Mouse (Mus musculus) cerebellum, adult 11-12 months (tissue): ENCODE data around the gene Kif22.
"Not testable (repeated sequence)": the region's sequence is repeated elsewhere in the genome, so short reads cannot be mapped to it uniquely, and the experiment has no call there.

Experiments used
- DNase-seq: peaks from one replicate; pipeline ENCODE4 v3.0.0; 2022

Gene Kif22

GRCm38 (mm10) chr7:127041851-127042672 is at the start of gene Kif22:
Kif22 (minus strand) TSS chr7:127042471.
- DNase-seq = peak; percentile 83

- no peak for DNase-seq
These were observed 49.0 kb upstream of the Kif22 start, which contains the start of gene AI467606 for GRCm38 (mm10) chr7:127091114-127091896. AI467606 (plus strand) TSS chr7:127091359.

DNA sequence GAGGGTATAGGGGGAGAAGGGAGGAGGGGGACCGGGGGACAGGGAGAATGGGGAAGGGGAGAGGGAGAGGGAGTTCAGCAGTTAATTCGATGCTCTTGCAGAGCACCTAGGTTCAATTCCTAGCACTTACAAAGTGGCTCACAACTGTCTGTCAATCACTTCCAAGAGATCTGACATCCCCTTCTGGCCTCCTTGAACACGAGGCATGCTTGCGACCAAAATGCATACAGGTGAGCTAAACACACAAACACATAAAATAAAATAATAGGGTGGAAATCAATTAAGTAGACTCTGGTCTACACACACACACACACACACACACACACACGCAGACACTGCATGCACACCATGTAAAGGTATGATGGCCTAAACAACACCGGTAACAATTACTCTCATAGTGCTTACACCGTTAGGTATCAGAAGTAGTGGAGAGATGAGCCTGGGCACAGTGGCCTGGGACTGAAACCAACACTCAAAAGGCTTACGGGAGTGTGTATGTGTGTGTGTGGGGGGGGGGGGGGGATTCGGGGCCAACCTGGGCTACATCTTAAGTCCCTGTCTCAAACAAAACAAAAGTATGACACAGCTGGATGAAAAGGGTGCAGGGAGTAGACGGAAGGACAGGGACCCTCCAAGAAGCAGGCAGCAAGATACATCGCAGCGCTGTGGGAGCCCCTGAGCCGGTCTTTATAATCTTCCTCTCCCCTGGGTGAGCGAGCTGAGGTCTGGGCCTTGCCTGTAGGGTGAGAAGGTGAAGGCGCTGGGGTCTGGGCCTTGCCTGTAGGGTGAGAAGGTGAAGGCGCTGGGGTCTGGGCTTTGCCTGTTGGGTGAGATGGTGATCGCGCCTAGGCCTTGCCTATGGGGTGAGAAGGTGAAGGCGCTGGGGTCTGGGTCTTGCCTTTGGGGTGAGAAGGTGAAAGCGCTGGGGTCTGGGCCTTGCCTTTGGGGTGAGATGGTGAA is 48.2 kb upstream of the Kif22 start:
- no peak for DNase-seq

DNA sequence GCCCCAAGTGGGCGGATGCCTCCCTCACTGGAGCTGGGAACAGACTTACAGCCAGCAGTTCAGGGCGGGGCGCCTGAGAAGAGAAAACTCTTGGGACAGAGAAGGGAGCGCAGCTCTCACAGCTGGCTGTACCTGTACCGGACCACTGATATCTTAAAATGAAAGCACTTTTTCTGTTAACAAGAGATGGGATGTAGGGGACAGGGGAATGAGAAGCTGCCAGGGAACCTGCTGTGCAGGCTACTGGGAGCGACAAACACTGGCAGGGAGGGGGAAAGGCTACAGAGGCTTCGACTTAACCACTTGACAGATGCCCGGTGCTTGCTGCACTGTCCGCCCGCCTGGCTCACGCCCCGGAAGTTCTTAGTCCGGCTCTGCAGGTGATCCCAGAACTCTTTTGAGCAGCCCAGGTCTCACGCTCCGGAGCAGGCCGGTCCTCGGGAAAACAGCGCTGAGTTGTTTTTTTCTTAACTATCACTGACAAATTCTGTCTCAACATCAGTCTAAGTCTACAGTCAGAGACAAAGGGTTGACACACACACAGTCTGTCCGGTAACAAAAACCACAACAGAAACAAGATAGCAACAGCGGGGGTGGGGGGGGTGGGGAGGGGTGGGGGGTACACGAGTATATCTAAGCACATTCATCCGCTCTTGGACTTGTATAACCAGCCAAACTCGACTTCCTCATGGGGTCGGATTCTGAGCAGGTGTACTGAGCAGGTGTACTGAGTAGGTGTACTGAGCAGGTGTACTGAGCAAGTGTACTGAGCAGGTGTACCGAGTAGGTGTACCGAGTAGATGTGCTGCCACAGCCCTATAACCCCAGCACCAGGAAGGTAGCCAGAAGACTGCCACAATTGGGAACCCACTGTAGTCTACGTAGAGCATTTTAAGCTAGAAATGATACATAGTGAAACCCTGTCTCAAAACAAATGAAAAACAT is 46.9 kb upstream of the Kif22 start:
- no peak for DNase-seq

DNA sequence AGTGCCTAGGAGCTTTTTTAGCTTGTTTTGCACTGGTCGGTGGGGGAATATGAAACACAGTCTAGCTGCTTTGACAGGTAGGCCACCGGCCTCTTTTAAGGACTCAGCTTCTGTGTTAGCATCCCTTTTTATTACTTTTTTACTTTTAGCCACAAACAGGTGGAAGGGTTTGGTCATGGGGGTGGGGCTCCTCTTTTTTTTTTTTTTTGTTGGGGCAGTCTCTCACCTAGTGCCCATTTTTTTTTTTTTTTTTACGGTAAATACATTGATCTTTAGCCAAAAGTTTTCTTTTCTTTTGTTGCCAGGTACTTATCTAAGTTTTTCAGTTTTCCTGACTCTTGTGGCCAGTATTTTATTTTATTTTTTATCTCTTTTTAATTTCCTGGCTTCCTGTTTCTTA is 45.8 kb upstream of the Kif22 start:
- DNase-seq = no peak

DNA sequence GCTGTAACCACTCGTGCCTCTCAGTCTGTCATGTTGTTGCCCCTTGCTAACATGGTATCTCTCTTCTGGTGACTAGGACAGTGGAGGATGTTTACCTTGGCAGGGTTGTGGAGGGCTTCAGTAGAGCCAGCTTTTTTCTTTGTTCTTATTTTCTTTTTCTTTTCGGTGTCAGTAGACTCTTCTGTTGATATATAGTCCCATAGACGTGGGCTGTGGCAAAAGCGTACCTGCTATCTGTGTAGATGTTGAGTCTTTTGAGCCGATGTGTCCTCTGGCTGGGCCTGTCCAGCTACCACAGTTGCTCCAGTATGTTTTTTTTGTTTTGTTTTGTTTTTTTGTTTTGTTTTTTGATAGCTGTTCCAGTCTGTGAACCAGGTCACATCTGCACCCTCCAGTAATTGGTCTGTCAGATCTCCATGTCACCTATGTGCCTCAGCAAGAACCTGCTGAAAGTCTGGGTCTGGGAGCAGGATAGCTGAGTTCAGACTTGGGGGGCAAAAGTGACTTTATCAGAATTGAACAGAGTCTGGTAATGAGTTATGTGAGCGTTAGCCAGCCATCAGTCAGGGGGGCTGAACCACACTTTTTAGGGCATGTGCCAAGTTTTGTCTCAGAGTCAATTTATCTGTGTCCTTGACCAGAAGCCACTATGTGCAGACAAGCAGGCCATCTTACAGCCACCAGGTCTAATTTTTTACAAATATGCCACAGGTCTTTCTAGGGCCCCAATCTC is 45.2 kb upstream of the Kif22 start, which contains the start of gene Zg16:
Gene Zg16 (minus strand): TSS at position 51 of the 733 bp plus-strand sequence.
- DNase-seq = not testable (repeated sequence)

DNA sequence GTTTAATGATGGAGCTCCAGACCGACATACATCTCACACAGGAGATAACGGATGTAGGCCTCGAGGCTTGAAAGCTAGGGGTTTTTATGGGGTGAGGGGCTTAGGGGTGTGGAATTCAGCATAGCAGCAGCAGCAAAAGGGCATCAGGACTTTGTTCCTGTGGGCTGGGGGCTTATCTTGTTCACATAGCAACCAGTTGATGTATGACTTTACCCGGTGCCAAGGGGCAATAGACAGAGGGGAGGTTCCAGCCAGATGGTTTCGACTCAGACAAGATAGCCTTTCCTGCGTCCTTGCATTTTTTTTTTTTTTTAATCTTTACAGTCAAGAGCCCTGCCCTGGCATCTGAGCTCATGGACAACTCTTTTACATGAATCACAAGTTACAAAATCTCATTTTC is 43.5 kb upstream of the Kif22 start:
- not testable (repeated sequence) for DNase-seq

DNA sequence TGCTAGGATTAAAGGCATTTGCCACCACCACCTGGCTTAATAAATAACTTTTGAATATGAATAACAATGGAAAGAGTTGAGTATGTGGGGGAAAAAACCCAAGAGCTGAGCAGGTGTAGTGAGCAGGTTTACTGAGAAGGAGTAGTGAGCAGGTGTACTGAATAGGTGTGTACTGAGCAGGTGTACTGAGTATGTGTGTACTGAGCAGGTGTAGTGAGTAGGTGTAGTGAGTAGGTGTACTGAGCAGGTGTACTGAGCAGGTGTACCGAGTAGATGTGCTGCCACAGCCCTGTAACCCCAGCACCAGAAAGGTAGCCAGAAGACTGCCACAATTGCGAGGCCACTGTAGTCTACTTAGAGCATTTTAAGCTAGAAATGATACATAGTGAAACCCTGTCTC is 42.5 kb upstream of the Kif22 start:
- no peak for DNase-seq

DNA sequence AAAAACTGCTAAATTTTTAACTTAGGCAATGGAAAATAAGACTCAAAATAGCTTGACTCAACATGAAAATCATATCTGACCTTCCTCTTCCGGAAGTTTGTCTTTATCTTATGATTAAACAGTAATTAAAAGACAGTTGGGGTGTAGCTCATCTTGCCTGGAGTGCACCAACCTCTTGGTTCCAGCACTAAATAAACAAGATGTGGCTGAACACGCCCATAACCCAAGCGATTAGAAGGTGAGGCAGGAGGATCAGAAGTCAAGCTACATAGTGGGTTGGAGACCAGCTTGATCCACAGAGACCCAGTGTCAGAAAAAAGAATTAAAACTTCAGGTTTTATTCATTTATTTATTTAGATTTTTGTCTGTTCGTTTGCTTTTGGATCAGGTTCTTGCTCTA is 41.4 kb upstream of the Kif22 start:
- DNase-seq = no peak

- DNase-seq = no peak
These were observed 40.7 kb upstream of the Kif22 start for GRCm38 (mm10) chr7:127082995-127083394.

GRCm38 (mm10) chr7:127082271-127082670 is 40.0 kb upstream of the Kif22 start:
- DNase-seq = no peak

- DNase-seq = no peak
These were observed 37.8 kb upstream of the Kif22 start for GRCm38 (mm10) chr7:127080045-127080444.

GRCm38 (mm10) chr7:127077692-127078091 is 35.4 kb upstream of the Kif22 start:
- no peak for DNase-seq

GRCm38 (mm10) chr7:127076188-127076587 is 33.9 kb upstream of the Kif22 start:
- DNase-seq = no peak

DNA sequence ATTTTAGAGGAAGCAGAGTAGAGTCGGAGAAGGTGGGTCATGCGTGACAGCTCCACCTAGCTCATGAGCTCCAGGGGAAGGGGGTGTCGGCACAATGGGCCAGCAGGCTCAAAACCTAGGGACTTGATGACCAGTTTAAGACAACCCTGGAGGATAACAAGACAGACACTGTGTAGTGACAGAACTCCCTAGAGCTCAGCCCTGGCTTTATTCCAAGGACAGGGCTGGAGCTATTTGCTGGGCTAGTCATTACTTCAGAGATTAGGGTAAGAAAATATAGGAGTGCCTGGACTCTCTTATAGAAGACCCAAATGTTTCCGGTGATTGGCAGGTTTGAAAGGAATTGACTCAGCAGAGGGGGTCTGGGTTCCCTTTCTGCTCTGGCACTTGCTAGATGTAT is 30.9 kb upstream of the Kif22 start:
- no peak for DNase-seq

DNA sequence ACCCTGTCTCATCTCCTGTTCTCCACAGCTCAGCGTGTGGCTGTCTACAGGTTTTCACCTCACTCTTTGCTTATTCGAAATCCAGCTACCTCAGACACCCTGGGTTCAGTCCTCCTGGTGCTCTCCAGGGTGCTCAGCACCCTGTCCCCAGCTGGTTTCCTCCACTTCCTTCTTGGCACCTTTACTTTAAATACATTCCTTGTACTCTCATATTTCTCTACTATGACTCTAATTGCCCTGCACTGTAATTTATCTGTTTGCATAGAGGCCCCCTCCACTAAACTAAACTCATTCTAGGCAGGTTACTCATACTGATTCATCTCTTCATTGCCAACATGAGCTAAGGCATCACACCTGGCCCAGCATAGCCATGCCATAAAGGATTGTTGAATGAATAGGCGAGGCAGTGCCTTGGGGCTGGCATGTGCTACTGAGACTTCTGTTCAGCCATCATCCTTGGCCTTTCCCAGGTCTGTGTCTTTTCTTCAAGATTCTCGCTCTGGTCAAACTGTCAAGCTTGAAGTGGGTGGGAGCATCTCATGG is 28.7 kb upstream of the Kif22 start:
- no peak for DNase-seq

GRCm38 (mm10) chr7:127066317-127066716 is 24.0 kb upstream of the Kif22 start:
- DNase-seq = no peak

GRCm38 (mm10) chr7:127065538-127065937 is 23.3 kb upstream of the Kif22 start:
- DNase-seq = no peak

- DNase-seq = no peak
These were observed 12.8 kb upstream of the Kif22 start for GRCm38 (mm10) chr7:127055026-127055585.

GRCm38 (mm10) chr7:127031244-127031643 is 11.0 kb downstream of the Kif22 start:
- peak; percentile 18 for DNase-seq
